Mouse (Mus musculus): ENCODE measurements at regions not wholly inside any gene's neighbourhood (a gene's known extent, or its start where the extent isn't known, plus 50 kb on each side); places are given as distances from the start of the nearest gene placed in this dataset.
A peak's percentile ranks its signal among the peaks of the same experiment; 100 is the strongest.

DNA sequence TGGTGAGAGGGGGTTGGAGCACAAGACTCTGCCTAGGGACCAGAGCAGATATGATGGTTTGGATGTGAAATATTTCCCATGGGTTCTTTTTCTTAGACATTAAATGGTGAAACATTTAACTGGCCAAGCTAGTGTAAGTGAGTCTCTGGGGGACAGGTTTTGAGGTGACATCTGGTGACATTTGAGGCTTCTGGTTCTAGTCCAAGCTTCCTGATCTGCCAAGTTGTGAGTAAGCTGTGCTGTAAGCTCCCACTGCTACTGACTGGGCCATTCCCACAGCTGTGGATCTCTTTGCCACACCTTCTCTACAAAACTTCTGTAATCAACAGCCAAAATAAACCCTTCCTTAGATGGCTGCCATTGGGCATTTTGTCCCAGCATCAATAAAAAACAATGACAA lies 264.4 kb downstream of the Cbln1 start:
- Histone ChIP-seq H3K36me3 (ENCODE audit: control insufficient read depth in 1 of 2, insufficient read depth in 2 of 2, low read length in 2 of 2) (no peaks in the 10 kb centered on the region), H3K9me3 (replicated peaks; ENCODE audit: insufficient read depth, low read length) (no peaks in the 10 kb centered on the region), H3K4me3 (ENCODE audit: control insufficient read depth in 1 of 2, insufficient read depth in 1 of 2, low read depth in 2 of 2, low read length in 2 of 2) (no peak overlapping the region), H3K4me1 (ENCODE audit: control insufficient read depth in 1 of 2, insufficient read depth in 2 of 2, low read length in 2 of 2) (no peaks in the 10 kb centered on the region), H3K9ac (ENCODE audit: control insufficient read depth, low read depth, low read length, poor library complexity, severe bottlenecking) (no peak overlapping the region), H3K27me3 (ENCODE audit: control insufficient read depth in 1 of 2, insufficient read depth in 2 of 2, low read length in 2 of 2) (no peaks in the 10 kb centered on the region), H3K79me2 (ENCODE audit: control insufficient read depth, insufficient read depth, low read length, poor library complexity) (no peaks in the 10 kb centered on the region), H3K27ac (ENCODE audit: control insufficient read depth, low read depth, low read length) (no peak overlapping the region)
- DNase-seq (ENCODE audit: low read depth, low spot score) = no peak
- TF ChIP-seq BHLHE40 (IDR thresholded peaks at IDR 0.05; ENCODE audit: borderline replicate concordance, low read depth, low read length) (no peak), MAX (IDR thresholded peaks at IDR 0.05; ENCODE audit: low read length) (no peak), MEF2A (IDR thresholded peaks at IDR 0.05; ENCODE audit: extremely low read depth, insufficient replicate concordance, low read depth, low read length, poor library complexity, severe bottlenecking) (no peak), MYB (IDR thresholded peaks at IDR 0.05; ENCODE audit: low read depth, low read length) (no peak), ZKSCAN1 (IDR thresholded peaks at IDR 0.05; ENCODE audit: low read depth, low read length) (no peak), ZC3H11A (IDR thresholded peaks at IDR 0.05; ENCODE audit: low read depth, low read length) (no peak), UBTF (IDR thresholded peaks at IDR 0.05; ENCODE audit: borderline replicate concordance, insufficient read depth, low read depth, low read length) (no peak), POLR2A (IDR thresholded peaks at IDR 0.05; ENCODE audit: control insufficient read depth in 1 of 2, insufficient read depth in 1 of 2, low read depth in 1 of 2, low read length in 2 of 2, poor library complexity in 1 of 2) (no peak), TCF12 (IDR thresholded peaks at IDR 0.05; ENCODE audit: low read depth, low read length) (no peak), MYC (IDR thresholded peaks at IDR 0.05; ENCODE audit: low read depth, low read length) (no peak), MAFK (IDR thresholded peaks at IDR 0.05; ENCODE audit: borderline replicate concordance, low read depth, low read length) (no peak), POLR2AphosphoS5 (IDR thresholded peaks at IDR 0.05; ENCODE audit: borderline replicate concordance, low read depth, low read length) (no peak), NRF1 (IDR thresholded peaks at IDR 0.05; ENCODE audit: insufficient read depth, low read depth, low read length, poor library complexity, severe bottlenecking) (no peak), E2F4 (IDR thresholded peaks at IDR 0.05; ENCODE audit: borderline replicate concordance, low read depth, low read length) (no peak), ETS1 (IDR thresholded peaks at IDR 0.05; ENCODE audit: low read depth, low read length) (no peak), EP300 (IDR thresholded peaks at IDR 0.05; ENCODE audit: low read depth in 1 of 2, low read length in 2 of 2) (no peak), GATA1 (IDR thresholded peaks at IDR 0.05; ENCODE audit: low read depth, low read length) (no peak), MXI1 (IDR thresholded peaks at IDR 0.05; ENCODE audit: low read depth, low read length) (no peak), CHD2 (IDR thresholded peaks at IDR 0.05; ENCODE audit: low read length) (no peak), SIN3A (IDR thresholded peaks at IDR 0.05; ENCODE audit: low read length) (no peak)

DNA sequence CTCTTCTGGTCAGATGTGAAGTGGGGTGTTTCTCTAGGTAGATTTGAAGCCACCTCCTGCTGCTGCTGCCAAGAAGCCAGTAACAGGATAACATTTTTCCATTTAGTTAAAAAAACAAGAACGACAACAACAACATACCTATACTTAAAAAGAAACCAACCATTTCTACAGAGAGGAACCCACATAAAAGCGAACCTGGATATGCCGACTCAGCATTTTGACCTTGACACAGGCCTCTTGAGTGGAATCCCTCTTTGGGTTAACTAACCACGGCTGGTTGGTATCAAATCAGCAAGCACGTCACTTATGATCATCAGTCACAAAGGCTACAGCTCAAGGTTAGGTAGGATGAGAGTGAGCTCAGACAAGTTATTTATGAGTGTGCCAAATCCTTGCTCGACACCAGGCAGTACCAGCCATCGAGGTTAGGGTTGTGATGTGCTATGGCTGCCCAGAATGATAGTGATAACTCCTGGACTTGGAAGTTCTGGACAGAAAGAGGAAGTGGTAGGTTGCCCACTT lies 269.7 kb downstream of the Cbln1 start:
- Histone ChIP-seq H3K4me3 (ENCODE audit: control insufficient read depth in 1 of 2, insufficient read depth in 1 of 2, low read depth in 2 of 2, low read length in 2 of 2) (no peak overlapping the region), H3K79me2 (ENCODE audit: control insufficient read depth, insufficient read depth, low read length, poor library complexity) (no peaks in the 10 kb centered on the region), H3K9me3 (replicated peaks; ENCODE audit: insufficient read depth, low read length) (no peaks in the 10 kb centered on the region), H3K9ac (ENCODE audit: control insufficient read depth, low read depth, low read length, poor library complexity, severe bottlenecking) (no peak overlapping the region), H3K36me3 (ENCODE audit: control insufficient read depth in 1 of 2, insufficient read depth in 2 of 2, low read length in 2 of 2) (no peaks in the 10 kb centered on the region), H3K27me3 (ENCODE audit: control insufficient read depth in 1 of 2, insufficient read depth in 2 of 2, low read length in 2 of 2) (no peaks in the 10 kb centered on the region), H3K27ac (ENCODE audit: control insufficient read depth, low read depth, low read length) (no peak overlapping the region), H3K4me1 (ENCODE audit: control insufficient read depth in 1 of 2, insufficient read depth in 2 of 2, low read length in 2 of 2) (no peaks in the 10 kb centered on the region)
- no peak for DNase-seq (ENCODE audit: low read depth, low spot score)
- TF ChIP-seq KAT2A (conservative IDR thresholded peaks at IDR 0.05; ENCODE audit: low read depth, low read length) = no peak
- no peak for TF ChIP-seq CHD2 (IDR thresholded peaks at IDR 0.05; ENCODE audit: low read length)
- no peak for TF ChIP-seq POLR2A (IDR thresholded peaks at IDR 0.05; ENCODE audit: control insufficient read depth in 1 of 2, insufficient read depth in 1 of 2, low read depth in 1 of 2, low read length in 2 of 2, poor library complexity in 1 of 2)
- no peak for TF ChIP-seq ELF1 (IDR thresholded peaks at IDR 0.05; ENCODE audit: low read depth, low read length)
- no peak for TF ChIP-seq SMC3 (IDR thresholded peaks at IDR 0.05; ENCODE audit: low read depth, low read length)
- TF ChIP-seq MAFK (IDR thresholded peaks at IDR 0.05; ENCODE audit: borderline replicate concordance, low read depth, low read length) = peak; percentile 87
